Mouse (Mus musculus) fibroblast of lung, adult 2 months (primary cell): Measurements from ENCODE around the gene Fbxo24.
A peak's percentile ranks its signal among the peaks of the same experiment; 100 is the strongest.

Experiments
- DNase-seq: peaks from one replicate; pipeline ENCODE4 v3.0.0-alpha.2; 2011; ENCODE audit warnings: low read depth

Fbxo24 gene

GRCm38 (mm10) chr5:137628498-137629305 is at the start of gene Fbxo24, which contains the start of the genes Lrch4 and Gm20605:
TSS of gene Fbxo24 (minus strand) at chr5:137629002.
TSS of gene Lrch4 (plus strand) at chr5:137629121.
TSS of gene Gm20605 (plus strand) at chr5:137629175.
- peak; percentile 100 for DNase-seq

GRCm38 (mm10) chr5:137677859-137678258 is 49.1 kb upstream of the Fbxo24 start:
- no peak for DNase-seq

- DNase-seq, result no peak
These were observed 46.0 kb upstream of the Fbxo24 start for GRCm38 (mm10) chr5:137674786-137675185.

GRCm38 (mm10) chr5:137673015-137673414 is 44.2 kb upstream of the Fbxo24 start:
- no peak for DNase-seq

- DNase-seq, result no peak
These were observed 43.6 kb upstream of the Fbxo24 start for GRCm38 (mm10) chr5:137672361-137672760.

GRCm38 (mm10) chr5:137671443-137672240 is 42.8 kb upstream of the Fbxo24 start:
- DNase-seq, result peak; percentile 95

- no peak for DNase-seq
These were observed 41.4 kb upstream of the Fbxo24 start for GRCm38 (mm10) chr5:137670240-137670639.

GRCm38 (mm10) chr5:137668971-137669370 is 40.2 kb upstream of the Fbxo24 start:
- no peak for DNase-seq

GRCm38 (mm10) chr5:137663057-137663456 is 34.3 kb upstream of the Fbxo24 start:
- DNase-seq, result no peak

- peak; percentile 88 for DNase-seq
These were observed 31.4 kb upstream of the Fbxo24 start for GRCm38 (mm10) chr5:137660064-137660688.

GRCm38 (mm10) chr5:137656977-137657376 is 28.2 kb upstream of the Fbxo24 start:
- DNase-seq, result no peak

GRCm38 (mm10) chr5:137654746-137655145 is 25.9 kb upstream of the Fbxo24 start:
- DNase-seq, result no peak

- DNase-seq, result no peak
These were observed 24.6 kb upstream of the Fbxo24 start for GRCm38 (mm10) chr5:137653366-137653765.

- DNase-seq, result no peak
These were observed 23.7 kb upstream of the Fbxo24 start for GRCm38 (mm10) chr5:137652474-137652873.

- DNase-seq, result no peak
These were observed 21.1 kb upstream of the Fbxo24 start for GRCm38 (mm10) chr5:137649669-137650571.

GRCm38 (mm10) chr5:137649251-137649650 is 20.4 kb upstream of the Fbxo24 start:
- no peak for DNase-seq

- no peak for DNase-seq
These were observed 19.2 kb upstream of the Fbxo24 start for GRCm38 (mm10) chr5:137647827-137648601.

GRCm38 (mm10) chr5:137645652-137646091 is 16.9 kb upstream of the Fbxo24 start, which contains the start of gene Irs3:
TSS of gene Irs3 (minus strand) at chr5:137645714.
- DNase-seq, result no peak

GRCm38 (mm10) chr5:137645091-137645651 is 16.4 kb upstream of the Fbxo24 start:
- DNase-seq, result no peak

- DNase-seq, result no peak
These were observed 15.7 kb upstream of the Fbxo24 start for GRCm38 (mm10) chr5:137644484-137644883.
